Mouse (Mus musculus): ENCODE measurements around the gene Ccdc189. TPM values are rescaled to one million over a fixed set of nuclear protein-coding genes. Genes with fewer than 3 reads are reported as not detected.

The Ccdc189 gene
- polyA plus RNA-seq, 1 experiment from 2014 or later = 9.2 TPM

GRCm38 (mm10) chr7:127614091-127614490 lies 25.7 kb upstream of the Ccdc189 start:
- Histone ChIP-seq H3K4me3 (peak overlapping the region; percentile 100), H3K4me1 (peaks cover 17% of the 10 kb centered on the region), H3K36me3 (peaks cover 42% of the 10 kb centered on the region), H3K9me3 (no peaks in the 10 kb centered on the region), H3K27me3 (no peaks in the 10 kb centered on the region), H3K4me2 (replicated peaks) (peak overlapping the region; percentile 87), H3K9ac (peak overlapping the region; percentile 96), H3K27ac (0 out of 2 replicates have a peak overlapping the region, but pooled peaks have one; percentile 77)
- no peak for ATAC-seq (ENCODE audit: low FRiP score, low read depth)
- WGBS = 25% methylated on average over 8 of the region's 8 CpGs

GRCm38 (mm10) chr7:127613501-127613900 lies 25.1 kb upstream of the Ccdc189 start:
- Histone ChIP-seq H3K4me2 (replicated peaks) (peak overlapping the region; percentile 87), H3K36me3 (peaks cover 48% of the 10 kb centered on the region), H3K4me1 (peaks cover 17% of the 10 kb centered on the region), H3K27ac (no peak overlapping the region), H3K9ac (peak overlapping the region; percentile 96), H3K9me3 (no peaks in the 10 kb centered on the region), H3K4me3 (peak overlapping the region; percentile 100), H3K27me3 (no peaks in the 10 kb centered on the region)
- 85% methylated on average over 8 of the region's 8 CpGs for WGBS
- ATAC-seq (ENCODE audit: low FRiP score, low read depth) = no peak

- no peak for ATAC-seq (ENCODE audit: low FRiP score, low read depth)
- H3K27ac ChIP-seq = no peak overlapping the region
- H3K9me3 ChIP-seq = no peaks in the 10 kb centered on the region
- no peak overlapping the region for H3K9ac ChIP-seq
- WGBS = 97% methylated on average over 26 of the region's 26 CpGs
- peaks cover 17% of the 10 kb centered on the region for H3K4me1 ChIP-seq
- H3K27me3 ChIP-seq = no peaks in the 10 kb centered on the region
- peaks cover 67% of the 10 kb centered on the region for H3K36me3 ChIP-seq
- no peak overlapping the region for H3K4me3 ChIP-seq
- no peak overlapping the region for H3K4me2 ChIP-seq (replicated peaks)
Observed at GRCm38 (mm10) chr7:127611561-127611960, 23.2 kb upstream of the Ccdc189 start.

GRCm38 (mm10) chr7:127611011-127611410 lies 22.6 kb upstream of the Ccdc189 start:
- Histone ChIP-seq H3K36me3 (peaks cover 71% of the 10 kb centered on the region), H3K4me2 (replicated peaks) (no peak overlapping the region), H3K9ac (no peak overlapping the region), H3K27me3 (no peaks in the 10 kb centered on the region), H3K27ac (no peak overlapping the region), H3K4me3 (no peak overlapping the region), H3K4me1 (peaks cover 16% of the 10 kb centered on the region), H3K9me3 (no peaks in the 10 kb centered on the region)
- ATAC-seq (ENCODE audit: low FRiP score, low read depth) = no peak
- WGBS = 97% methylated on average over 29 of the region's 29 CpGs

- no peak overlapping the region for H3K4me2 ChIP-seq (replicated peaks)
- H3K27me3 ChIP-seq = no peaks in the 10 kb centered on the region
- H3K27ac ChIP-seq = no peak overlapping the region
- H3K4me1 ChIP-seq = no peaks in the 10 kb centered on the region
- 89% methylated on average over 6 of the region's 6 CpGs for WGBS
- no peak overlapping the region for H3K4me3 ChIP-seq
- no peak for ATAC-seq (ENCODE audit: low FRiP score, low read depth)
- peaks cover 88% of the 10 kb centered on the region for H3K36me3 ChIP-seq
- no peaks in the 10 kb centered on the region for H3K9me3 ChIP-seq
- H3K9ac ChIP-seq = no peak overlapping the region
Observed at GRCm38 (mm10) chr7:127607150-127607549, 18.8 kb upstream of the Ccdc189 start.

- 87% methylated on average over 10 of the region's 10 CpGs for WGBS
- Histone ChIP-seq H3K4me1 (no peaks in the 10 kb centered on the region), H3K4me3 (no peak overlapping the region), H3K4me2 (replicated peaks) (no peak overlapping the region), H3K27me3 (no peaks in the 10 kb centered on the region), H3K9me3 (no peaks in the 10 kb centered on the region), H3K9ac (no peak overlapping the region), H3K36me3 (peaks cover 88% of the 10 kb centered on the region), H3K27ac (no peak overlapping the region)
- no peak for ATAC-seq (ENCODE audit: low FRiP score, low read depth)
Observed at GRCm38 (mm10) chr7:127604256-127604655, 15.9 kb upstream of the Ccdc189 start.

GRCm38 (mm10) chr7:127602903-127603302 lies 14.5 kb upstream of the Ccdc189 start:
- H3K4me2 ChIP-seq (replicated peaks) = no peak overlapping the region
- H3K9me3 ChIP-seq = no peaks in the 10 kb centered on the region
- WGBS = 83% methylated on average over 2 of the region's 2 CpGs
- no peak overlapping the region for H3K4me3 ChIP-seq
- H3K9ac ChIP-seq = no peak overlapping the region
- H3K27me3 ChIP-seq = no peaks in the 10 kb centered on the region
- no peaks in the 10 kb centered on the region for H3K4me1 ChIP-seq
- H3K36me3 ChIP-seq = peaks cover 87% of the 10 kb centered on the region
- H3K27ac ChIP-seq = no peak overlapping the region
- no peak for ATAC-seq (ENCODE audit: low FRiP score, low read depth)

- Histone ChIP-seq H3K36me3 (peaks cover 87% of the 10 kb centered on the region), H3K27ac (no peak overlapping the region), H3K4me3 (no peak overlapping the region), H3K4me1 (no peaks in the 10 kb centered on the region), H3K27me3 (no peaks in the 10 kb centered on the region), H3K9ac (no peak overlapping the region), H3K9me3 (no peaks in the 10 kb centered on the region), H3K4me2 (replicated peaks) (no peak overlapping the region)
- WGBS = 90% methylated on average over 4 of the region's 4 CpGs
- ATAC-seq (ENCODE audit: low FRiP score, low read depth) = no peak
Observed at GRCm38 (mm10) chr7:127601735-127602134, 13.3 kb upstream of the Ccdc189 start.

GRCm38 (mm10) chr7:127600612-127601011 lies 12.2 kb upstream of the Ccdc189 start:
- 91% methylated on average over 7 of the region's 7 CpGs for WGBS
- peaks cover 93% of the 10 kb centered on the region for H3K36me3 ChIP-seq
- no peaks in the 10 kb centered on the region for H3K27me3 ChIP-seq

GRCm38 (mm10) chr7:127596747-127597146 lies 8.4 kb upstream of the Ccdc189 start:
- 94% methylated on average over 17 of the region's 17 CpGs for WGBS
- Histone ChIP-seq H3K4me2 (replicated peaks) (no peak overlapping the region), H3K9me3 (no peaks in the 10 kb centered on the region), H3K9ac (no peak overlapping the region), H3K4me1 (no peaks in the 10 kb centered on the region), H3K27me3 (no peaks in the 10 kb centered on the region), H3K36me3 (peaks cover 99% of the 10 kb centered on the region), H3K4me3 (no peak overlapping the region), H3K27ac (no peak overlapping the region)
- ATAC-seq (ENCODE audit: low FRiP score, low read depth) = no peak

More at GRCm38 (mm10) chr7:127600612-127601011, 12.2 kb upstream of the Ccdc189 start:
- no peak overlapping the region for H3K9ac ChIP-seq
- no peak overlapping the region for H3K4me3 ChIP-seq
- ATAC-seq (ENCODE audit: low FRiP score, low read depth) = no peak
- H3K4me2 ChIP-seq (replicated peaks) = no peak overlapping the region
- H3K27ac ChIP-seq = no peak overlapping the region
- H3K9me3 ChIP-seq = no peaks in the 10 kb centered on the region
- no peaks in the 10 kb centered on the region for H3K4me1 ChIP-seq

GRCm38 (mm10) chr7:127592575-127592974 lies 4.2 kb upstream of the Ccdc189 start:
- Histone ChIP-seq H3K4me1 (peaks cover 10% of the 10 kb centered on the region), H3K4me2 (replicated peaks) (no peak overlapping the region), H3K36me3 (peaks cover 80% of the 10 kb centered on the region), H3K27me3 (no peaks in the 10 kb centered on the region), H3K9me3 (no peaks in the 10 kb centered on the region), H3K27ac (no peak overlapping the region), H3K9ac (no peak overlapping the region), H3K4me3 (no peak overlapping the region)
- ATAC-seq (ENCODE audit: low FRiP score, low read depth) = no peak
- WGBS = 92% methylated on average over 14 of the region's 14 CpGs

GRCm38 (mm10) chr7:127591108-127591507 lies 2.7 kb upstream of the Ccdc189 start:
- Histone ChIP-seq H3K9ac (no peak overlapping the region), H3K27me3 (no peaks in the 10 kb centered on the region), H3K4me1 (peaks cover 18% of the 10 kb centered on the region), H3K9me3 (no peaks in the 10 kb centered on the region), H3K27ac (no peak overlapping the region), H3K4me3 (no peak overlapping the region), H3K36me3 (peaks cover 66% of the 10 kb centered on the region), H3K4me2 (replicated peaks) (no peak overlapping the region)
- whole genome bisulfite sequencing = 94% methylated on average over 10 of the region's 10 CpGs
- ATAC-seq (ENCODE audit: low FRiP score, low read depth) = no peak

- Histone ChIP-seq H3K9me3 (no peaks in the 10 kb centered on the region), H3K36me3 (peaks cover 56% of the 10 kb centered on the region), H3K27me3 (no peaks in the 10 kb centered on the region), H3K27ac (no peak overlapping the region), H3K4me2 (replicated peaks) (peak overlapping the region; percentile 92), H3K4me3 (peak overlapping the region; percentile 90), H3K9ac (peak overlapping the region; percentile 86; the same call in 1 of the 2 replicates), H3K4me1 (peaks cover 18% of the 10 kb centered on the region)
- no peak for ATAC-seq (ENCODE audit: low FRiP score, low read depth)
- 89% methylated on average over 9 of the region's 9 CpGs for WGBS
Observed at GRCm38 (mm10) chr7:127589637-127590036, 1.2 kb upstream of the Ccdc189 start.
